Mouse (Mus musculus) heart, postnatal 0 days (tissue): ENCODE data around the gene Ston2. TPM values are rescaled to one million over a fixed set of nuclear protein-coding genes. Genes with fewer than 3 reads are reported as not detected.
A peak's percentile ranks its signal among the peaks of the same experiment; 100 is the strongest.

Source experiments
- ATAC-seq: fragments of 200-750 bp; cut with Nextera tagmentation; 2 replicates; pipeline ENCODE4 v1.8.0; 2017; ENCODE audit warnings: low read depth, moderate number of reproducible peaks, moderate library complexity; ENCODE audit not compliant: insufficient read depth
- DNase-seq: peaks from one replicate; pipeline ENCODE4 v3.0.0-alpha.2; 2016; ENCODE audit warnings: low spot score
- H3K27ac ChIP-seq: fragments of 300-500 bp; sonication (generic); 2 replicates; pipeline ENCODE4 v1.5.1; 2014; ENCODE audit warnings: low read depth, mild to moderate bottlenecking
- H3K27me3 ChIP-seq: fragments of 300-500 bp; sonication (generic); 2 replicates; pipeline ENCODE4 v1.6.1; 2014; ENCODE audit warnings: low read length, mixed read lengths; ENCODE audit not compliant: control insufficient read depth, insufficient read depth
- H3K36me3 ChIP-seq: fragments of 300-500 bp; sonication (generic); replicated peaks from 2 replicates; pipeline ENCODE4 v1.6.1; 2014; ENCODE audit warnings: low read length, mixed read lengths; ENCODE audit not compliant: control insufficient read depth, insufficient read depth
- H3K4me1 ChIP-seq: fragments of 300-500 bp; sonication (generic); 2 replicates; pipeline ENCODE4 v1.6.1; 2014; ENCODE audit warnings: antibody characterized with exemption; ENCODE audit not compliant: control insufficient read depth, insufficient read depth
- H3K4me2 ChIP-seq: fragments of 300-500 bp; sonication (generic); 2 replicates; pipeline ENCODE4 v1.6.1; 2014; ENCODE audit warnings: low read depth, mild to moderate bottlenecking, low read length, moderate library complexity
- H3K4me3 ChIP-seq: fragments of 300-500 bp; sonication (generic); 2 replicates; pipeline ENCODE4 v1.5.1; 2014; ENCODE audit warnings: low read depth, low read length
- H3K9ac ChIP-seq: fragments of 300-500 bp; sonication (generic); replicated peaks from 2 replicates; pipeline ENCODE4 v1.6.1; 2014; ENCODE audit warnings: low read depth, low read length, mixed read lengths
- H3K9me3 ChIP-seq: fragments of 300-500 bp; sonication (generic); replicated peaks from 2 replicates; pipeline ENCODE4 v1.6.1; 2016; ENCODE audit warnings: low read length; ENCODE audit not compliant: control insufficient read depth
- CTCF ChIP-seq: IDR thresholded peaks from 2 replicates; pipeline ENCODE4 v1.5.1; 2016; ENCODE audit warnings: antibody characterized with exemption, control low read depth, low read depth
- EP300 ChIP-seq: IDR thresholded peaks from 2 replicates; pipeline ENCODE4 v1.6.1; 2016; ENCODE audit warnings: antibody characterized with exemption, low read depth
- WGBS: fragments of 180-500 bp; shearing (Covaris S2); extraction: QIAGEN DNeasy Blood & Tissue Kit; methylation state at CpG from one replicate; pipeline ENCODE4 v1.1.7; 2014; 5-methylcytosine and 5-hydroxymethylcytosine counted together
- polyA plus RNA-seq: library from polyadenylated mRNA; unstranded; fragments of >200 nt; fragmentation: Nextera tagmentation; extraction: Ambion mirVana; gene quantifications from 2 replicates; pipeline ENCODE4 v1.2.1, GENCODE M21; 2015
- total RNA-seq: library from RNA; depleted of rRNA; stranded (reverse); fragments of >200 nt; gene quantifications from 2 replicates; pipeline ENCODE4 v1.2.3, GENCODE M21; 2014; ENCODE audit warnings: low replicate concordance

The Ston2 gene
- total and polyA plus RNA-seq, 2 experiments from 2014 or later = 0.57 to 0.95 TPM

- H3K4me2 ChIP-seq = peak overlapping the region; percentile 95
- H3K9ac ChIP-seq = peak overlapping the region; percentile 53; the same call in 1 of the 2 replicates
- no peak for TF ChIP-seq CTCF
- no peak for TF ChIP-seq EP300
- H3K36me3 ChIP-seq = no peaks in the 10 kb centered on the region
- H3K27ac ChIP-seq = no peak overlapping the region
- H3K4me1 ChIP-seq = no peaks in the 10 kb centered on the region
- H3K27me3 ChIP-seq = peaks cover 49% of the 10 kb centered on the region
- H3K4me3 ChIP-seq = peak overlapping the region; percentile 57
- 1% methylated on average over 49 of the region's 51 CpGs for WGBS
- H3K9me3 ChIP-seq = no peaks in the 10 kb centered on the region
- ATAC-seq = peak; percentile 36
- no peak for DNase-seq
Measured at GRCm38 (mm10) chr12:91778211-91779003, 9.8 kb downstream of the Ston2 start.

- Histone ChIP-seq H3K9me3 (no peaks in the 10 kb centered on the region), H3K4me2 (no peak overlapping the region), H3K36me3 (no peaks in the 10 kb centered on the region), H3K27me3 (peaks cover 57% of the 10 kb centered on the region), H3K27ac (no peak overlapping the region), H3K4me3 (no peak overlapping the region), H3K4me1 (no peaks in the 10 kb centered on the region), H3K9ac (no peak overlapping the region)
- no peak for DNase-seq
- TF ChIP-seq CTCF (no peak), EP300 (no peak)
- 52% methylated on average over 5 of the region's 5 CpGs for WGBS
- ATAC-seq = no peak
Measured at GRCm38 (mm10) chr12:91776342-91776741, 11.8 kb downstream of the Ston2 start.

GRCm38 (mm10) chr12:91774811-91775284, 13.3 kb downstream of the Ston2 start:
- no peaks in the 10 kb centered on the region for H3K4me1 ChIP-seq
- H3K9ac ChIP-seq = no peak overlapping the region
- H3K27me3 ChIP-seq = peaks cover 54% of the 10 kb centered on the region
- no peak overlapping the region for H3K27ac ChIP-seq
- WGBS = 62% methylated on average over 8 of the region's 8 CpGs
- H3K4me2 ChIP-seq = no peak overlapping the region
- ATAC-seq = no peak
- TF ChIP-seq CTCF (no peak), EP300 (no peak)
- H3K36me3 ChIP-seq = no peaks in the 10 kb centered on the region
- H3K4me3 ChIP-seq = no peak overlapping the region
- H3K9me3 ChIP-seq = no peaks in the 10 kb centered on the region
- DNase-seq = no peak

GRCm38 (mm10) chr12:91768871-91769270, 19.3 kb downstream of the Ston2 start:
- H3K4me3 ChIP-seq = no peak overlapping the region
- ATAC-seq (no peak), DNase-seq (no peak)
- no peak overlapping the region for H3K4me2 ChIP-seq
- H3K36me3 ChIP-seq = no peaks in the 10 kb centered on the region
- no peak overlapping the region for H3K9ac ChIP-seq
- WGBS = 75% methylated on average over 2 of the region's 2 CpGs
- H3K27me3 ChIP-seq = peaks cover 32% of the 10 kb centered on the region; the same call in 1 of the 2 replicates
- TF ChIP-seq CTCF (no peak), EP300 (no peak)
- peaks cover 4% of the 10 kb centered on the region; the same call in 1 of the 2 replicates for H3K4me1 ChIP-seq
- no peaks in the 10 kb centered on the region for H3K9me3 ChIP-seq
- H3K27ac ChIP-seq = no peak overlapping the region

GRCm38 (mm10) chr12:91768176-91768575, 20.0 kb downstream of the Ston2 start:
- no peak overlapping the region for H3K4me3 ChIP-seq
- no peak for DNase-seq
- TF ChIP-seq EP300 (no peak), CTCF (no peak)
- no peaks in the 10 kb centered on the region for H3K9me3 ChIP-seq
- 81% methylated on average over 6 of the region's 6 CpGs for WGBS
- H3K36me3 ChIP-seq = no peaks in the 10 kb centered on the region
- H3K4me1 ChIP-seq = peaks cover 4% of the 10 kb centered on the region; the same call in 1 of the 2 replicates
- peaks cover 32% of the 10 kb centered on the region; the same call in 1 of the 2 replicates for H3K27me3 ChIP-seq
- no peak overlapping the region for H3K4me2 ChIP-seq
- no peak for ATAC-seq
- H3K27ac ChIP-seq = no peak overlapping the region
- no peak overlapping the region for H3K9ac ChIP-seq
